Mouse (Mus musculus) frontal cortex, adult (tissue): ENCODE data around the gene Slc38a8.

Experiments
- ATAC-seq: cut with Nextera tagmentation; 2 replicates; pipeline ENCODE4 v1.9.2; 2017; ENCODE audit warnings: mild to moderate bottlenecking, moderate library complexity, mixed read lengths; ENCODE audit not compliant: low TSS enrichment

Gene Slc38a8

GRCm38 (mm10) chr8:119484145-119484896 lies 17.2 kb downstream of the Slc38a8 start:
- no peak for ATAC-seq

DNA sequence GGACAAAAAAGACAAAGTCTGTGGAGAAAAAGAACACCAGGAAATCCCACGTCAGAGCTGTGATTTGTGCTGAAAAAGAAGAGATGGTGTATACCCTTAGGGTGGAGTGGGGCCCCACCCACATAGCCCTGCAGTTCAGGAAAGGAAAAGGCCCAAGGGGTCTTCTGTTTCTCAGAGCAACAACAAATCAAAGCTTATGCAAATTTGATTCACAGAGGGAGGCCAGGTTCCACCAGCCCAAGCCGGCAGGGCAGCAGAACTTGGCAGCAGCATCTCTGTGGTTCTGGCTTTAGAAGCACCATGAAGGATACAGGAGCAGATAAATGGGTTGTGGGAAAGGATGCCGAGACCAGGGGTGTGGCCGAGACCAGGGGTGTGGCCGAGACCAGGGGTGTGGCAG lies 22.8 kb downstream of the Slc38a8 start:
- ATAC-seq: no peak

DNA sequence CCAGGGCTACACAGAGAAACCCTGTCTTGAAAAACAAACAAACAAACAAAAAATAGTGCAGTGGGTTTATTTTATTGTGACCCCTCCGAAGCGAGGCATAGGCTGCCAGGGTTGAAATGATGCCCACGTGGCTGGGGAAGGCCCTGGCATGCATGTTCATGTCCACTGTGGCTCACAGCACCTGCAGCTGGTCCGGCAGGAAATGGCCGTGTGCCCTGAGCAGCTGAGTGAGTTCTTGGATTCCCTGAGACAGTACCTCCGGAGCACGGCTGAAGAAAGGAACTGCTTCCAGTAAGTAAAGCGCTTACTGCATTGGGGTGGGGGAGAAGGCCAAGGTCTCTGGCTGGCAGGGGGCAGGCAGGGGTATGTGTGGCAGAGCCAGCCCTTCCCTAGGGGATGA lies 33.4 kb downstream of the Slc38a8 start:
- no peak for ATAC-seq

GRCm38 (mm10) chr8:119466794-119467193 lies 34.7 kb downstream of the Slc38a8 start:
- ATAC-seq: no peak

GRCm38 (mm10) chr8:119466105-119466504 lies 35.4 kb downstream of the Slc38a8 start:
- ATAC-seq: peak; percentile 56; the same call in 1 of the 2 replicates

GRCm38 (mm10) chr8:119463709-119464108 lies 37.8 kb downstream of the Slc38a8 start:
- ATAC-seq: no peak

DNA sequence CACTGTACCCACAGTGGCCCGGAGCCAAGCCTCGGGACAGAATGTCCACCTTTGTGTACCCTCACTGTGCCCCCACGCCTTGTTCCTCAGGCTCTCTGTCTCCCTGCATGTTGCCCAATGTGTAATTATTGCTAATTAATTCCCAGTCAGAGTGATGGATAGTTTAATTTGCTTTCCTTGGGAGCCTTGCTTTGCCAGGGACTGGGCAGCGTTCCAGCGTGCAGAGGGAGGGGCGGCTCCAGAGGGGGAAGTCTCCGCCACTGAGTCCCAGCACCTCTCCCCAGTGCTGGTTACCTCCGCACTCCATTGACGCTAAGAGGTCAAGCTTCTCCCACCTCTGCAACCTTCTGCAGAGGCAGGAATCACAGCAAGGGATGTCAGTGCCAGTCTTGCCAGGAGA lies 40.1 kb downstream of the Slc38a8 start:
- no peak for ATAC-seq

DNA sequence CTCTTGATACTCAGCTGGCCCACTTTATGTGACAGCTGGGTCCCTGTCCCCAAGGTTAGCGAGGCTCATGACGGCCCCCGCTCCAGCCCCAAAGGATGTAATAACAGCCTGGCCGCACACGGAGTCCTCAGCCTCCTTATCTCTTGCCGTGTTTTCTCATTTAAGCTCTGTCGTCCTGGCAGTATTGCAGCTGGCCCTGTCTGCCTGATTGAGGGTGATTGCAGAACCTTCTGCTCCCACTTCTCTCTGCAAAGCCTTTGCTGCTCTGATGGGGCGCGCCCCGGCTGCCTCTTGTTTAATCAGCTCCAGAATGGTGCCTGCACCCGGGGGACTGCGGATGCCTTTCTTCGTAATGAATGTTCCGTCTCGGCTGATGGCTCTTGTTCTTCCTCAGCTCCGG lies 41.8 kb downstream of the Slc38a8 start:
- ATAC-seq: no peak

DNA sequence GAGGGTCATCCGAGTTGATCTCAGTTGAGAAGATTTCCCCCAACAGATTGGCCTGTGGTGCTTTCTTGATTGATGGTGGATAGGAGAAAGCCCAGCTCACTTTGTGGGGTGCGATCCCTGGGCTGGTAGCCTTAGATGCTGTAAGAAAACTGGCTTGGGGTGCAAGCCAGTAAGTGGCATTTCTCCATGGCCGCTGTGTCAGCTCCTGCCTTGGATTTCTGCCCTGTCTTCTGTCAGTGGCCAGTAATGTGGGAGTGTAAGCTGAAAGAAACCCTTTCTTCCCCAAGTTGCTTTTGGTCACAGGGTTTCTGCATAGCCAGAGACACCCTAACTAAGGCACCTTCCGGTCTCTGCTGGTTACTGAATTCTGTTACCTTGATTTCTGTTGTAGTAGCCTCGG lies 45.5 kb downstream of the Slc38a8 start:
- ATAC-seq: no peak

GRCm38 (mm10) chr8:119452919-119453318 lies 48.6 kb downstream of the Slc38a8 start:
- no peak for ATAC-seq

DNA sequence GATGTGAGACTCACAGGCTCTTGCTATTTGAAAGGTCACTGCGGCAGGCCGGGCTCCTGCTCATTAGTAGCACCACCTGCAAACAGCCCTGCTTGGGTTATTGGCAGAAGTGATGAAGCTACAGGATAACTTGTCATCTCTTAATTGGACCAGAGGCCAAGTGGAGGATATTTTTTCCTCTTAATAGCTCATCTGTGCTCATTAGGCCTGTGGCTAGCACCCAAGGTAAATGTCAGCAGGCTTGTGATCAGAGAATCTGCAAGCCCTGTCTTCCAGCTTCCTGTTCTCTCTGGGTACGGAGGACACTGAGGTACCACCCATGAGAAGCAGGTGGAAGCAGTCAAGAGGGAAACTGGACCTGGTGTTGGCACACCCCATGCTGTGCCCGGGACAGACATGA lies 50.4 kb downstream of the Slc38a8 start:
- ATAC-seq: no peak

DNA sequence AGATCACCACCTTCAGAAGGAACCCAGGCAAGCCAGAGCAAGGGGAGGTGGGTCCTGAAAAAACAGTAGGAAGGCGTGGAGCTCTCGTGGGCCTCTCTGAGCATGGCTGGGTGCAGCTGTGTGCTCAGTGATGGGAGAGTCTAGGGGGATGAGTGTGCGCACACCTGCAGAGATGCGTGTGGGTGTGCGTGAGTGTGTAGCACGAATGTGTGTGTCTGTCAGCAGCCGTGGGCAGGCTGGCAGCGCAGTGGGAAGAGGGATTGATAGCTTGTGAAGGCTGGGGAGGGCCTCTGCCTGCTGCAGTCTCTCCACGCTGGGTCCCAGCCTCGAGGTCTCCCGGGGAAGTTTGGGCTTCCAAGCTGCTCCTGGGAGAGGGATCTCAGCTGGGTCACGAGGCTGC lies 51.9 kb downstream of the Slc38a8 start:
- ATAC-seq: peak; percentile 65

DNA sequence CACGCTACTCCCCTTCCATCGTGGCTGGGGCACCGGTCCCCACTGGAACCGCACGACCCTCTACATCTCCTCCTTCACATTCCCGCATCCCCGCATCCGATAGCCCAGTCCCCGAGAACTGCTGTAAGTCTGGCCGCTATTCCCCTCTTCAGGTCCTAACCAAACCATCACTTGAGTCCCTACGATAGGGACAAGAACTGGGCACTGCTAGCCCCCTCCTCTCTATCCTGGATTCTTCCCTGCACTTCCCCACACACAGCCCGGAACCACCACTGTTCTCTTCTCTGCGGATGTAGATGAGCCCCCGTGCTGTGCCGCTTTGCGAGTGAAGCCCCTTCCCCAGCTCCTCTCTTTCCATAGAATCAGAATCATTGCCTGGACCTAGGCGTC lies 53.7 kb downstream of the Slc38a8 start:
- ATAC-seq: no peak

DNA sequence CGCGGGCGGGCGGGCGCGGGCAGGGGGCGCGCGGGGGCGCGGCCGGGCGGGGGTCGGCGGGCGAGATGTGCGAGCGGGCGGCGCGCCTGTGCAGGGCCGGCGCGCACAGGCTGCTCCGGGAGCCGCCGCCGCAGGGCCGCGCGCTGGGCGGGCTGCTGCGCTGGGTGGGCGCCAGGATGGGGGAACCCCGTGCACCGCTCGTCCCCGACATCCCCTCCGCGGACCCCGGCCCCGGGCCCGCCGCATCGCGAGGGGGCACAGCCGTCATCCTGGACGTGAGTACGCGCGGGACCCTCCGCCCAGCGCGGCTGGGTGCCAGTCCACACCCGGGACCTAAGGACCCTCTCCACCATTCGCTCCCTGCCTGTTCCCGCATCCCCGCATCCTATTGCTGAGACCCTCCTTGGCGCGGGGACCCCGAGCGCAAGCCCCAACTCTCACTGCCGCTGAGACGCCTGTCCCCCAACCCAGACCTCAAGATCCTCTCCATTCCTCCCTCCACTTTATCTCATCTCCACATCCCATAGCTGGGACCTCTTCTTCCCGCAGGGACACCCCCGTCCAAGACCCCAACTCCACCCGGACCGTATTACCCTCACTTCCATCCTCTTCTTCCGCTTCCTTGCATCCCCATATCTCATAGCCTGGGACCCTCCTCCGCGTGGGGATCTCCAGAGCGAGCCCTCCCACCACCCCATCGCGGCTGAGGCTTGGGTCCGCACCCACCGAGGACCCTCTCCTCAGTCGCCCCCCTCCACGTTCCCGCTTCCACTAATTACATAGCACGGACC lies 54.3 kb downstream of the Slc38a8 start:
- no peak for ATAC-seq

DNA sequence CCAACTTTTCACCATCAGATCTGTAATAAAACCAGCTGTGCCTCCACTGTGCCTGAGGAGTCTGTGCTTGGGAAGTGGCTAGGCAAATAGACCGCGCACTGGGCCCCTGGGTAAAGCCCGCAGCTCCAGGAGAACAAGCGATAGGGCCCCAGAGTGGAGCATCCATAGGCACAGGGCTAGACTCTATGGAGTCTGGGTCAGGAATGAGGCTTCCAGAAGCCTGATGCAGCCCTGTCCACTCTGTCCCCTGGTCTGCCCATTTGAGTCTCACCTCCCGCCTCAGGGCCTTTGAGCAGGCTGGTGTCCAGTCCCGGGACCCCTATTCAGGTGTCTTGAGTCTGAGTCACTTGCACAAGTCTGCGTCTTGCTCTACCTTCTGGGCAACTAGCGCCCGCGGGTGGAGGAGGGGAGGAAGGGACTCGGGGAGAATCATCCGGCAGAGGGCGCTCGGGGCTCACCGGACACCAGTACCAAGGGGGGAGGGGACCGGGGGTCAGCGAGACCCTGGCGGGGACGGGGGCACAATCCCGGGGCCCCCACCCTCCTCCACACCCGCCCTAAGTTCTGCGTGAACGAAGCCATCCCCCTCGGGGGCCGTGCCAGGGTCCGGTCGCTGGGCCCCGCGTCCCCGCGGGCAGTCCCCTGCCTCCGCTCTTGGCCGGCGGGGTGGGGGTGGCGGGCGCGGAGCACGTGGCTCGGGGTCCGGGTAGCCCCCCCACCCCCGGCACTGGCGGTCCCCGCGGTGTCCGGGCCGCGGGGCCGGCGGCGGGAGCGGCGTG lies 55.1 kb downstream of the Slc38a8 start, which contains the start of gene Necab2:
Gene Necab2, plus strand, starts transcription at position 509 of the 779 bp plus-strand sequence.
- peak; percentile 58 for ATAC-seq

GRCm38 (mm10) chr8:119442970-119443369 lies 58.5 kb downstream of the Slc38a8 start:
- ATAC-seq: no peak

- ATAC-seq: no peak
Observed at GRCm38 (mm10) chr8:119442013-119442412, 59.5 kb downstream of the Slc38a8 start.

- 0 out of 2 replicates have a peak, but pooled peaks have one; percentile 8 for ATAC-seq
Observed at GRCm38 (mm10) chr8:119440952-119441270, 60.6 kb downstream of the Slc38a8 start.

DNA sequence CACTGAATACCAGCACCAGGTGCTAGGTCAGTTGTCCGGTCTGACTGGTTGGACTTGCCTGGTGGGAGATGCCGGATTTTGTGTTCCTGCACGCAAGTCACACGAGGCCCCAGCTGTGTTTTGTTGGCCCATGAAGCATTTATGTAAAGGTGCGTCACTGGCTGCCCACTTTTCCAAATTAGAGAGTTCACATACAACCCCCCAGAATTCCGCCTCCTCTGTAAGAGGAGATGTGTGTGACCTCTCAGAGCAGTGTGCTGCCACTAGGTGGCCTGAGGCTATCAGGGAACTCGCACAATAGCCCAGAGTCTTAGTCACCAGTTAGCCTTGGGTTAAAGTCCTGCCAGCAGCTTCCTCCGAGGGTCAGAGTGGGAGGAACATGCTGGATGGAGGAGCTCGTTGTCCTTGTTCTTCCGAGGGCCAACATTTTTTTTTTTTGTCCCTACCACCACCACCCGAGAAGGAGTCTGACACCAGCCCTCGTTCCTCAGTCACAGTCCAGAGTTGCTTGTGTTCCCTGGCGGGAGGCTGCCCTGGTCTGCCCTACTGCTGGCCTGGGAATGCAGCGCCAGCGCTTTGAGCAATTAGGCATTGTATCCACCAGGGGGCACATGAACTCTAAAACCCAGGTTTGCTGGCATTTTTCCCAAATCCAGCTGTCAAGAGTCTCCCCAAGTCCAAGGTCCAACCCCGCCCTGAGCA lies 61.1 kb downstream of the Slc38a8 start:
- ATAC-seq: peak; percentile 62

GRCm38 (mm10) chr8:119439893-119440249 lies 61.6 kb downstream of the Slc38a8 start:
- no peak for ATAC-seq

DNA sequence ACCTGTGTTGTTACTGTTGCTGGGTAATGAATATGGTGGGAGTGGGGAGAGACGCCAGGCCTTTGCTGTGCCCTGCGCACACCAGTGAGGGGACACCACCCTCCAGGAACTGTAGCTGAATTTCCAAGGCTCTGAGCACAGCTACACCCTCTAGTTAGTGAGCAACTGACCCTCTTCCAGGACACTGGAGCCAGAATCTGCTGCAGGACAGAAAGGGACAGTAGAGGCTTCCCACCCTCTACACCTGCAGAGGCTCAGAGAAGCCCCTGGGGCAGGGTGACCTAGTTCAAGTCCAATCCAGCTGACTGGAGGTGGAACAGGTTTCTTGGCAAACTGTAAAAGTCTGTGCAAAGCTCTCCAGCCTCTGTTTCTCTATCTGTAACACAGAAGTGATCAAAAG lies 62.1 kb downstream of the Slc38a8 start:
- no peak for ATAC-seq

GRCm38 (mm10) chr8:119438876-119439275 lies 62.6 kb downstream of the Slc38a8 start:
- ATAC-seq: no peak
